Mouse (Mus musculus): Measurements from ENCODE around the gene Prdm16. TPM values are rescaled to one million over a fixed set of nuclear protein-coding genes. Genes with fewer than 3 reads are reported as not detected.

Gene Prdm16
- polyA plus RNA-seq, 1 experiment from 2014 or later, result 7.7 TPM

GRCm38 (mm10) chr4:154570451-154570881 lies 66.2 kb downstream of the Prdm16 start:
- no peaks in the 10 kb centered on the region for H3K9me3 ChIP-seq (replicated peaks)
- 14% methylated on average over 10 of the region's 10 CpGs for WGBS
- H3K36me3 ChIP-seq, result no peaks in the 10 kb centered on the region
- H3K4me1 ChIP-seq, result peaks cover 33% of the 10 kb centered on the region
- no peak overlapping the region for H3K27ac ChIP-seq (replicated peaks)
- ATAC-seq (ENCODE audit: low FRiP score), result no peak
- H3K27me3 ChIP-seq (replicated peaks), result peaks cover 27% of the 10 kb centered on the region
- no peak overlapping the region for H3K4me2 ChIP-seq
- H3K9ac ChIP-seq (replicated peaks), result no peak overlapping the region
- no peak overlapping the region for H3K4me3 ChIP-seq (replicated peaks)

GRCm38 (mm10) chr4:154569845-154570244 lies 66.8 kb downstream of the Prdm16 start:
- no peak for ATAC-seq (ENCODE audit: low FRiP score)
- WGBS, result 33% methylated on average over 9 of the region's 9 CpGs
- Histone ChIP-seq H3K9ac (replicated peaks) (no peak overlapping the region), H3K4me2 (no peak overlapping the region), H3K27me3 (replicated peaks) (peaks cover 27% of the 10 kb centered on the region), H3K9me3 (replicated peaks) (no peaks in the 10 kb centered on the region), H3K4me3 (replicated peaks) (no peak overlapping the region), H3K27ac (replicated peaks) (no peak overlapping the region), H3K36me3 (no peaks in the 10 kb centered on the region), H3K4me1 (peaks cover 33% of the 10 kb centered on the region)

- Histone ChIP-seq H3K4me2 (peak overlapping the region; percentile 8; the same call in 1 of the 2 replicates), H3K9me3 (replicated peaks) (no peaks in the 10 kb centered on the region), H3K4me1 (peaks cover 33% of the 10 kb centered on the region), H3K27me3 (replicated peaks) (peaks cover 24% of the 10 kb centered on the region), H3K36me3 (no peaks in the 10 kb centered on the region), H3K4me3 (replicated peaks) (no peak overlapping the region), H3K9ac (replicated peaks) (no peak overlapping the region), H3K27ac (replicated peaks) (no peak overlapping the region)
- ATAC-seq (ENCODE audit: low FRiP score), result no peak
- 21% methylated on average over 15 of the region's 15 CpGs for WGBS
Measured at GRCm38 (mm10) chr4:154568798-154569197, 67.9 kb downstream of the Prdm16 start.

- Histone ChIP-seq H3K9me3 (replicated peaks) (no peaks in the 10 kb centered on the region), H3K36me3 (no peaks in the 10 kb centered on the region), H3K4me3 (replicated peaks) (no peak overlapping the region), H3K27me3 (replicated peaks) (peaks cover 28% of the 10 kb centered on the region), H3K4me2 (no peak overlapping the region), H3K4me1 (peaks cover 33% of the 10 kb centered on the region), H3K27ac (replicated peaks) (no peak overlapping the region), H3K9ac (replicated peaks) (no peak overlapping the region)
- WGBS, result 39% methylated on average over 10 of the region's 11 CpGs
- ATAC-seq (ENCODE audit: low FRiP score), result no peak
Measured at GRCm38 (mm10) chr4:154567942-154568341, 68.7 kb downstream of the Prdm16 start.

GRCm38 (mm10) chr4:154563201-154563600 lies 73.5 kb downstream of the Prdm16 start:
- peaks cover 34% of the 10 kb centered on the region for H3K27me3 ChIP-seq (replicated peaks)
- 94% methylated on average over 6 of the region's 6 CpGs for WGBS
- no peak overlapping the region for H3K27ac ChIP-seq (replicated peaks)
- peaks cover 6% of the 10 kb centered on the region for H3K4me1 ChIP-seq
- no peaks in the 10 kb centered on the region for H3K9me3 ChIP-seq (replicated peaks)
- no peak for ATAC-seq (ENCODE audit: low FRiP score)
- H3K4me3 ChIP-seq (replicated peaks), result no peak overlapping the region
- H3K4me2 ChIP-seq, result no peak overlapping the region
- no peak overlapping the region for H3K9ac ChIP-seq (replicated peaks)
- H3K36me3 ChIP-seq, result no peaks in the 10 kb centered on the region

GRCm38 (mm10) chr4:154558041-154558440 lies 78.6 kb downstream of the Prdm16 start:
- H3K4me2 ChIP-seq, result no peak overlapping the region
- H3K9ac ChIP-seq (replicated peaks), result no peak overlapping the region
- H3K36me3 ChIP-seq, result no peaks in the 10 kb centered on the region
- peaks cover 32% of the 10 kb centered on the region for H3K4me1 ChIP-seq
- H3K27ac ChIP-seq (replicated peaks), result no peak overlapping the region
- peaks cover 50% of the 10 kb centered on the region for H3K27me3 ChIP-seq (replicated peaks)
- no peak overlapping the region for H3K4me3 ChIP-seq (replicated peaks)
- no peak for ATAC-seq (ENCODE audit: low FRiP score)
- WGBS, result 95% methylated on average over 5 of the region's 5 CpGs
- H3K9me3 ChIP-seq (replicated peaks), result no peaks in the 10 kb centered on the region

- Histone ChIP-seq H3K4me2 (peak overlapping the region; percentile 24), H3K9me3 (replicated peaks) (no peaks in the 10 kb centered on the region), H3K4me3 (replicated peaks) (no peak overlapping the region), H3K27me3 (replicated peaks) (peaks cover 49% of the 10 kb centered on the region), H3K4me1 (peaks cover 32% of the 10 kb centered on the region), H3K36me3 (no peaks in the 10 kb centered on the region), H3K9ac (replicated peaks) (no peak overlapping the region), H3K27ac (replicated peaks) (no peak overlapping the region)
- ATAC-seq (ENCODE audit: low FRiP score), result no peak
- 76% methylated on average over 11 of the region's 11 CpGs for WGBS
Measured at GRCm38 (mm10) chr4:154557168-154557567, 79.5 kb downstream of the Prdm16 start.

- no peak overlapping the region for H3K4me3 ChIP-seq (replicated peaks)
- peaks cover 47% of the 10 kb centered on the region for H3K27me3 ChIP-seq (replicated peaks)
- no peak overlapping the region for H3K9ac ChIP-seq (replicated peaks)
- H3K27ac ChIP-seq (replicated peaks), result no peak overlapping the region
- no peaks in the 10 kb centered on the region for H3K9me3 ChIP-seq (replicated peaks)
- 18% methylated on average over 11 of the region's 11 CpGs for WGBS
- no peaks in the 10 kb centered on the region for H3K36me3 ChIP-seq
- peaks cover 34% of the 10 kb centered on the region for H3K4me1 ChIP-seq
- ATAC-seq (ENCODE audit: low FRiP score), result no peak
- peak overlapping the region; percentile 24 for H3K4me2 ChIP-seq
Measured at GRCm38 (mm10) chr4:154556418-154556817, 80.3 kb downstream of the Prdm16 start.

- Histone ChIP-seq H3K4me3 (replicated peaks) (0 out of 2 replicates have a peak overlapping the region, but pooled peaks have one; percentile 3), H3K4me2 (peak overlapping the region; percentile 42), H3K9me3 (replicated peaks) (no peaks in the 10 kb centered on the region), H3K27me3 (replicated peaks) (peaks cover 47% of the 10 kb centered on the region), H3K36me3 (no peaks in the 10 kb centered on the region), H3K27ac (replicated peaks) (peak overlapping the region; percentile 73), H3K4me1 (peaks cover 38% of the 10 kb centered on the region), H3K9ac (replicated peaks) (no peak overlapping the region)
- ATAC-seq (ENCODE audit: low FRiP score), result peak; percentile 67
- 12% methylated on average over 17 of the region's 17 CpGs for WGBS
Measured at GRCm38 (mm10) chr4:154549961-154550393, 86.7 kb downstream of the Prdm16 start.

GRCm38 (mm10) chr4:154549497-154549896 lies 87.2 kb downstream of the Prdm16 start:
- Histone ChIP-seq H3K4me3 (replicated peaks) (no peak overlapping the region), H3K27me3 (replicated peaks) (peaks cover 52% of the 10 kb centered on the region), H3K4me1 (peaks cover 33% of the 10 kb centered on the region), H3K36me3 (no peaks in the 10 kb centered on the region), H3K9ac (replicated peaks) (no peak overlapping the region), H3K4me2 (peak overlapping the region; percentile 42), H3K9me3 (replicated peaks) (no peaks in the 10 kb centered on the region), H3K27ac (replicated peaks) (peak overlapping the region; percentile 73)
- ATAC-seq (ENCODE audit: low FRiP score), result no peak
- 22% methylated on average over 11 of the region's 11 CpGs for WGBS

- ATAC-seq (ENCODE audit: low FRiP score), result no peak
- no peak overlapping the region for H3K27ac ChIP-seq (replicated peaks)
- H3K4me1 ChIP-seq, result peaks cover 45% of the 10 kb centered on the region
- H3K4me3 ChIP-seq (replicated peaks), result no peak overlapping the region
- H3K9ac ChIP-seq (replicated peaks), result no peak overlapping the region
- WGBS, result 71% methylated on average over 21 of the region's 21 CpGs
- H3K36me3 ChIP-seq, result no peaks in the 10 kb centered on the region
- no peak overlapping the region for H3K4me2 ChIP-seq
- peaks cover 42% of the 10 kb centered on the region for H3K27me3 ChIP-seq (replicated peaks)
- no peaks in the 10 kb centered on the region for H3K9me3 ChIP-seq (replicated peaks)
Measured at GRCm38 (mm10) chr4:154547176-154547855, 89.4 kb downstream of the Prdm16 start.

- Histone ChIP-seq H3K9ac (replicated peaks) (no peak overlapping the region), H3K27ac (replicated peaks) (no peak overlapping the region), H3K4me2 (no peak overlapping the region), H3K27me3 (replicated peaks) (peaks cover 40% of the 10 kb centered on the region), H3K9me3 (replicated peaks) (no peaks in the 10 kb centered on the region), H3K4me3 (replicated peaks) (no peak overlapping the region), H3K4me1 (peaks cover 58% of the 10 kb centered on the region), H3K36me3 (no peaks in the 10 kb centered on the region)
- 64% methylated on average over 9 of the region's 9 CpGs for WGBS
- ATAC-seq (ENCODE audit: low FRiP score), result no peak
Measured at GRCm38 (mm10) chr4:154545296-154545695, 91.4 kb downstream of the Prdm16 start.
